Mouse (Mus musculus): Measurements from ENCODE around the gene Gm10490.

Gm10490 gene

DNA sequence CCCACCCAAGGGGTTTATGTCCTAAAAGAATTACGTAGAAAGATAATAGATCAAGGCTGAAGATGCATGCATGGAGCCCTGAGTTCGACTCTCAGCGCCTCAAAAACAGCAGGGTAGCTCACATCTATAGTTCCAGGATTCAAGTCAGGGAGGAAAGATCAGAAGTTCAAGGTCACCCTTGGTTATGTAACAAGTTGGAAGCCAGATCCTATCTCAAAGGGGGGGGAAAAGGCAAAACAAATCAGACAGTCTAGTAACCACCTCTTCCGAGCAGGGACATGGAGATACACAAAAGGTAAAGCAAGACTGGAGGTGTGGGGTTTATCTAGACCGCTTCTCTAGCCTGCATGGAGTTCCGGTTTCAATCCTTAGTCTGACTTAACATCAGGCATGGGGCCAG lies 16.9 kb downstream of the Gm10490 start:
- DNase-seq (ENCODE audit: low read depth) = no peak

DNA sequence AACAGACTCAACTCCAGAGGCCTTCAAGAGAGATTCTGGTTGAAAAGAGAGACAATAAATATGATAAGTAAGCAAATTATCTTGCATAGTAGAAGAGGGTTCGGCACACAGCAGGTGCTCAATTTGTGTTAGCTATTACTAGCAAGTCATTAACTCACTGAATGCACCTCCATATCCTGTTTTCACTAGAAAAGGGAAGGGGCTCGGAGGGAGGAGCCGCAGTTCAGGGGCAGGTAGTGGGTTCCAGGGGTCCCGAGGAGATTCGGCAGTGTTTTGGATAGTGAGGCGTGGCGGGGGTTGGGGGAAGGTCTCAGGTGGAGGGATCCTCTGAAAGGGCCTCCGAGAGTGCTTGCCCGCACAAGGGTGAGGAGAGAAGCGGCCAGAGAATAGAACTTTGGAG lies 17.8 kb downstream of the Gm10490 start:
- DNase-seq (ENCODE audit: low read depth) = no peak

DNA sequence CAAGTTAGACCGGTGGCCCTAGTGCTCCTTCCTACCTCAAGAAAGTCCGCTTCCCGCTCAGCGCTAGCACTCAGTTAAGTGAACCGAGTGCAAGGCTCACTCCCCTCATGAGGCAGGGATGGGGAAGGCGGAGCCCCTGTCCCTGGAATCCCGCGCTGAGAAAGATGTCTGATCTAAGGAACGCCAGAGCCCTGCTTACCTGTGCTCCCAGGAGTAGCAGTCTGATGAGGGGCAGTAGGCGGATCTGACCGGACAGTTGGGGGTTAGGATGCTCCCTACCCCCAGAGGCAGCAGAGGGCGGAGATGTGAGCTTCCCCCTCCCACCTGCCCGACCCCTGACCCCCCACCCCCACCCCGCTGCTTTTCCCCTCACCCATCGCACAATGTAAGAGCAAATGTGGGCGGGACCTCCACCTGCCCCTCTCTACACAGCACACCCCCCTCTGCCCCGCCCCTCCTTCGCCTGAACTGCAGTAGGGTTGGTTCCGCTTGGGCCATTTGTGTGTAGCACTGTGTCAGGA lies 19.0 kb downstream of the Gm10490 start, which contains the start of gene Eras:
Gene Eras (minus strand): TSS at position 338 of the 521 bp plus-strand sequence.
- DNase-seq (ENCODE audit: low read depth) = no peak

DNA sequence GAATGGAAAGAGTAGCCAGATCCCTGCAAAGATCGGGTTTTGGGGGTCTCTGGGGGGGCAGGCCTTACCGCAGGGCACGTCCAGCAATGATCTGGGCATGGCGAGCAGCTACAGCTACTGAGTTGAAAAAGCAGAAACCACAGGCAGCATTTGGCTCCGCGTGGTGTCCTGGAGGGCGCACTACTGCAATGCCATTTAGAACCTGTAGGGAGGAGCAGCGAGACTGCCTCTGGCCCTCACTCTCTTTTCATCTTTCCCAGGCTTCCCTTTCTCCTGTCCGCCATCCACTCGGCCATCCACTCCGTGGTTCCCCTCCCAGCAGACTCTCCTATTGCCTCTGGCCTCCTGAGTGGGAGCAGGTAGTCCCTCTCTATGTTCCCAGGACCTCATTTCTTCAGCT lies 27.5 kb downstream of the Gm10490 start:
- DNase-seq (ENCODE audit: low read depth) = peak; percentile 9

DNA sequence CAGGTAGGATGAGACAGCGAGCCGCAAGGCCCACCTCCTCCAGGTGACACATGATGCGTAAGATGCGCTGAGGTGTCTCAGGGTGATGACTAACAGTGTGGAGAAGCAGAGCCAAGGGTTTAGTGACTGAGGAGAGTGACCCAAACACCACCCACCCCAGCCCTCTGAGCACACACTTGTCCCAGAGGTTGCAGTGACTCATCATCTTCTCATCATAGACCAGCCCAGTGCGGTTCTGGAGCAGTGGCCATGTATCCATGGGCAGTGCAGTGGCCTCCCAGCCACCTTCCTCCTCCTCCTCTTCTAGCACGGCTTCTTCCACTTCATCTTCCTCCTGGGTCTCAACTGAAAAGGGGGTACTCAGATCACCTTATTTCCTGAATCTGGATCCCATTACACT lies 28.3 kb downstream of the Gm10490 start:
- DNase-seq (ENCODE audit: low read depth) = peak; percentile 6

DNA sequence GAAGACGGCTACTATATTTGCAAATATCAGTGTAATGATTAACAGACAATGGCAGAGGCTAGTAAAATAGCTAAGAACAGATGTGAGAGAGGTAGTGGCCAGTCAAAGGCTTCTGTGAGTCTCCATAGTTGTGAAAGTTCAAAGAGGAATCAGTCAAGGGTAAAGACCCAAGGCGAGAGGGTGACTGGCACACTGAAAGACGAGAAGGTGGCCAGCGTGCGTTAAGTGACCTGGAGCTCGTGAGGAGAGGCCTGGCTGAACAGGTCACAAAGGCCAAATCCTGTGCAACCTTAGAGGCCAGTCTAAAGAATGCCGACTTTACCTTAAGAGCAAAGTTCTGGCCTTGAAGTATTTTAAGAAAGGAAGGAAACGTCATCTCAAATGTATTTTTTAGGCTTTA lies 36.3 kb downstream of the Gm10490 start:
- no peak for DNase-seq (ENCODE audit: low read depth)

DNA sequence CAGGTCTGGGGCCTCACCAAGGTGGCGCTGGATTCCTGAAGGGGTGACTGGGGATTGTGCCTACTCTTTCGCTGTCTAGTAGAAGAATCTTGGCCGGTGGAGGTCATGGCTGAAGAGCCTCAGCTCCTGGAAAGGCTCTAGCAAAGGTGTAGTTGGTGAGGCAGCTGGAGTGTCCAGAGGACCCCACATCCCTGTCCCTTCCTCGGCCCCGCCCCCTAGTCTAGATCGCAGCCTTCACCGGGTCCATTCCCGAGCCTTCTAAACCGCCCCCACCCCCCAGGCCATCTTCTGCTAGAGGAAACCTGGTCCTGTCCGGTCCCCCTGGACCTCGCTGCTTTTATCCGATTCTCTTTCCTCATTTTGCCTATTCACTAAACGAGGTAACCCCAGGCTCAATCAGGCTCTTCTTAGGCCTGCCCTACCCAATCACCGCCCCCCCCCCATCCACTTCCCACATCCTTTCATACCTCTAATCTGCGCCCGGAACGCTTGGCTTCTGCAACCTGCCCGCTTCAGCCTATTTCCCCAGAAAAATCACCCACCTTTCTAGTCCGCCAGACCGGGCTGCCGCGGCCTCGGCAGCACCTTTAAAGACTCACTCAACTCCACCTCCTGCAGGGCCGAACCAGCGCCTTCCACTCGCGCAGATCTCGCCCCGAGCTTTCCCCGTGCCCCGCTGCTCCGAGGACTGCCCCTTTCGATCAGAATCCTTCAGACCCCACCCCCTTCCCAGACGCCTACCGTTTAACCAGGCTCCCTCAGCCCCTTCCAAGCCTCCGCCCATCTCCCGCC lies 38.0 kb downstream of the Gm10490 start, which contains the start of gene Hdac6:
Gene Hdac6 (minus strand): TSS at position 782 of the 792 bp plus-strand sequence.
- DNase-seq (ENCODE audit: low read depth) = no peak

DNA sequence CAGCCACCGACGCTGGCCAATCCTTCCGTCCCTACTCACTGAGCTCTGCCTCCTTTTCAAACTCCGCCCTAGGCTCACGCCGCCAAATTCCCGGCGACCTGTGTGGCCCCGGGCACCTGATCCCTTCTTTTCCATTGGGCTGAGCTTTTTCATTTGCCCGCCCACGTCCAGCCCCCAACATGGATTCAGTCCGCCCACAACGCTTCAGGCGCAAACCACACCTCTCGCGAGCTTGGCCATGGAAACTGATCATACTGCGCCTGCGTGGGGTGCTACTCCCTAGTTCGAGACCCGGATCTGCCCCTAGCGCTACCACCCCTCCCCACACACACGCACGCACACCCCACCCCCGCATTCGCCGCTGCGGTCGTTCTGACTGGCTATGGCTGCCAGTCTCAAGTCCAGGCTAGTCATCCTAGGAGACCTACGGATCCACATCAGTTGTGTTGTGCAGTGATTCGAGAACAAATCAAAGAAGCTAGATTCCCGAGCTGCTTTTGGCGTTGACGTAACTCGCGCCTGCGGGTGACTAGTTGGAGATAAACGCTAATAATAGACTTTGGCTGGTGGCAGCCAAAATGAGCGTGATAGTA lies 38.7 kb downstream of the Gm10490 start:
- DNase-seq (ENCODE audit: low read depth) = peak; percentile 97

DNA sequence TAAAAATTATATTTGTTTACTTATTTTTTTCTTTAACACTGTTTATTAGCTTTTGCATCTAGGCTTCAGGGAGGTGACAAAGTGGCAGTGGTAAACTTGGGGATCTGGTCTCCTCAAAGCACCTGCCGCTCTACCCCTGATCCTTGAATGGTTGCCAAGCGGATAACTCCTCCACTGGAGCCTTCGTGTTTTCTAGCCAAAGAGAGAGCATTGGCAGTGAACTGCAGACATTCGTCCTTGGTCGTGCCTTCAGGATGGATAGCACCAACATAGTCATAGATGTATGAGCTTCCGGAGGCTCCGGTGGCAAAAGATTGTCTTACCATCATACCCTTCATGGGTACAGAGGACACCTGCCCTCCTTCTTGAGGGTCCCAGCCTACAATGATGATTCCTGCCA lies 40.7 kb downstream of the Gm10490 start:
- no peak for DNase-seq (ENCODE audit: low read depth)

DNA sequence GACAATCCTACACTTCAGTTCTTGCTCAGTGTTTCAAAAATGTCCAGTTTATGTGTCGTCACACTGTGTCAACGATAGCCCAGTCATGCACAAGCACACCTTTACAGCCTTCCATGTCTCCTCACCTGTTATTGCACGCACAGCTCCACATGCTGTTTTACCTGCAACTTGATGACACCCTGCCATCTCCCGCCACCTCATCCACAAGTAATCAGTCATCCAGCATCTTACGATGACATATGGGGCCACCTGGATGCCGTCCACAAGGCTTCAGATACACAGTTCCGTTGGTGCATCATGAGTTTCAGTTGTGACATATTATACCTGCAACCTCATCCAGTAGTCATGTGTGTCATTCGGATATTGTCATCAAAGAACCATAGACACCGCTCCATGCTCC lies 49.5 kb downstream of the Gm10490 start:
- DNase-seq (ENCODE audit: low read depth) = no peak
